Mouse (Mus musculus): ENCODE results near the gene Ralgapa2. TPM values are rescaled to one million over a fixed set of nuclear protein-coding genes. Genes with fewer than 3 reads are reported as not detected.

Gene Ralgapa2
- polyA plus RNA-seq, 1 experiment from 2014 or later: 7.8 TPM

DNA sequence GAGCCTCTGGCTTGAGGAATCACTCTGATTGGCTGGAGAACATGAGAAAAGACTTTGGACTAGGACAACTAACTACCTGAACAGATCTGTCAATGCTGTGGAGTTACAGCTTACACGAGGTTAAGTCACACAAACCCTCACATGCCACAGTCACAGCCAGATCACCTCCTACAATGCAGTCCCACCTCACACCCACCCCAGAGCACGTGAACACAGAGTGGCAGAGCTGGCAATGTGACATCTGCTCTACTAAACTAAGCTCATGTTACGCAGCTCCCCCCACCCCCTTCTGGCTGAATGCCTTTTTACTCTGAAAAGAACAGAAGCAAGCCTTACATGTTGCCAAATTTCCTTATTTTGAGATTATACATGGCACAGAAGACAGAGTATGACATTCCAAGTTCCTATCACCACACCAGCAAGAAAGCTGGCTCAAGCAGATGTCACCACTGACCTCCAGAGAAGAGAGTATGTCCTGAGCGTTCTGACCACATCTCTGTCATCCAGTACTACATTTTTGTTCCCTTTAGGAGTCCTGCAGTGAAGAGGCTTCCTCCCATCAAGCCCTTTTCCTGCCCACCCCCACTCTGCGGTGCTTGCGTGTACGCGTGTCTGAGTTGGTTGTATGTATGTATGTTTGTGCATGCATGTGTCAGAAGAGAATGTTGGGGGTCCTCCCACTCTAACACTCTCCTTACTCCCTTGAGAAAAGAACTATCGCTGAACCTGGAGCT lies 9.4 kb downstream of the Ralgapa2 start:
- no peak overlapping the region for H3K4me2 ChIP-seq (ENCODE audit: low read depth, low read length)
- peak; percentile 46; the same call in 1 of the 2 replicates for ATAC-seq
- H3K36me3 ChIP-seq (ENCODE audit: control insufficient read depth, insufficient read depth, low read length): no peaks in the 10 kb centered on the region
- peaks cover 20% of the 10 kb centered on the region for H3K4me1 ChIP-seq (ENCODE audit: control insufficient read depth, insufficient read depth, low read length)
- H3K27ac ChIP-seq (ENCODE audit: low read length): peak overlapping the region; percentile 13; the same call in 1 of the 2 replicates
- H3K4me3 ChIP-seq (ENCODE audit: low read length): no peak overlapping the region
- no peaks in the 10 kb centered on the region for H3K9me3 ChIP-seq (ENCODE audit: control insufficient read depth, low read length)
- no peak overlapping the region for H3K9ac ChIP-seq (ENCODE audit: low read depth, low read length)
- H3K27me3 ChIP-seq (replicated peaks; ENCODE audit: control insufficient read depth, insufficient read depth, low read length): no peaks in the 10 kb centered on the region
- 69% methylated on average over 9 of the region's 9 CpGs for WGBS

DNA sequence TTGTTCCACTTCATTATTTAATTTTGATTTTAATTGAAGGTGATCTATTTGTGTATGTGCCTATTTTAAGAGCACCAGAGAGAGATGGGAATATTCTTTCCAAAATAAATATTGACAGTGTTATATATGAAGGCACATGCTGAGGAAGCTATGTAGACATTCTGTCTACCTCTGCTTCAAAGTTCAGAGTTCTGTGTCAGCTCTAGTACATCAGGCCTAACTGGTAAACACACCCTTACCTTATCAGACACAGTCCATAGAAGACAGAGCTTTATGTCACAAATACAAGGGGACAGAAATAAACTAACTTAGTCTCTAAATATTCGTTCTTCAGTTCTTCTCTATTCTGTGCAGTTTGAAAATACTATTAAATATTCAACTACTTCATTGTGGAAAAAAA lies 12.1 kb downstream of the Ralgapa2 start:
- Histone ChIP-seq H3K9ac (ENCODE audit: low read depth, low read length) (no peak overlapping the region), H3K27ac (ENCODE audit: low read length) (no peak overlapping the region), H3K9me3 (ENCODE audit: control insufficient read depth, low read length) (no peaks in the 10 kb centered on the region), H3K4me3 (ENCODE audit: low read length) (no peak overlapping the region), H3K4me1 (ENCODE audit: control insufficient read depth, insufficient read depth, low read length) (peaks cover 23% of the 10 kb centered on the region), H3K4me2 (ENCODE audit: low read depth, low read length) (no peak overlapping the region), H3K27me3 (replicated peaks; ENCODE audit: control insufficient read depth, insufficient read depth, low read length) (no peaks in the 10 kb centered on the region), H3K36me3 (ENCODE audit: control insufficient read depth, insufficient read depth, low read length) (no peaks in the 10 kb centered on the region)
- WGBS: 77% methylated on average over 1 of the region's 1 CpGs
- ATAC-seq: no peak

DNA sequence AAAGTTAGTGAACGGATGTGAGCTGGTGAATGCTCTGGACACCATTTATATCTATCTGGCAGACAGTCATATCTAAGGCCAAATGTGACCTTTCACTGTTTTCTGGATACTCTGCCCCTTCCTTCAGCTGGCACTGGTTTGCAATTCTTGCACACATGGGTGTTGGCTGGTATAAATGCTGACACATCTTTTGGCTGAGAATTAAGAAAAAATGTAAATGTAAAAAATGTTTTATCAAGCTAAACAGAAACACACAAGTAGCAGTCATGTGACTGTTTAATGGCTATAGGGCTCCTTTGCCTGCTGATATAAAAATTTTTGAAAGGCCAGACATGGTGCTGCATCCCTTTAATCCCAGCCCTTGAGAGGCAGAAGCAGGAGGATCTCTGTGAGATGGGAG lies 13.0 kb downstream of the Ralgapa2 start:
- Histone ChIP-seq H3K4me3 (ENCODE audit: low read length) (no peak overlapping the region), H3K27ac (ENCODE audit: low read length) (no peak overlapping the region), H3K27me3 (replicated peaks; ENCODE audit: control insufficient read depth, insufficient read depth, low read length) (no peaks in the 10 kb centered on the region), H3K9me3 (ENCODE audit: control insufficient read depth, low read length) (no peaks in the 10 kb centered on the region), H3K4me1 (ENCODE audit: control insufficient read depth, insufficient read depth, low read length) (peaks cover 23% of the 10 kb centered on the region), H3K4me2 (ENCODE audit: low read depth, low read length) (no peak overlapping the region), H3K9ac (ENCODE audit: low read depth, low read length) (no peak overlapping the region), H3K36me3 (ENCODE audit: control insufficient read depth, insufficient read depth, low read length) (no peaks in the 10 kb centered on the region)
- no peak for ATAC-seq
- 86% methylated on average over 1 of the region's 1 CpGs for WGBS

DNA sequence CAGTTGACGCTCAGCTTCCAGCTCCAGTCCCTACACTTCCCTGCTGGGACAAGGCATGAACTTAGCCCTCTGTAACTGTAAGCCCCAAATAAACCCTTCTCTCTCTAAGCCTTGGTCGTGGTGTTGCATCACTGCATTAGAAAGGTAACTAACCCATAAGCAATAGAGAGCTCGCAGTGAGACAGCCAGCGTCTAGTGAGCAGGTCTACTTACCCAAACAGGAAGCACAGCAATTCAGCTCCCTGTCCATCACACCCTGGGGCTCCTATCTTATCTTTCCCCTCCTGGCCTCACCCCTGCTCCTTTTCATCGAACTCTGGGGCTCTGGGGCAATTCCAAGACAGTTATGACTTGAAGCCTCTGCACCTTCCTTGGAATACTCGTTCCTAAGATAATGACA lies 13.8 kb downstream of the Ralgapa2 start:
- Histone ChIP-seq H3K36me3 (ENCODE audit: control insufficient read depth, insufficient read depth, low read length) (no peaks in the 10 kb centered on the region), H3K9me3 (ENCODE audit: control insufficient read depth, low read length) (no peaks in the 10 kb centered on the region), H3K9ac (ENCODE audit: low read depth, low read length) (no peak overlapping the region), H3K4me2 (ENCODE audit: low read depth, low read length) (no peak overlapping the region), H3K27ac (ENCODE audit: low read length) (peak overlapping the region; percentile 51; the same call in 1 of the 2 replicates), H3K27me3 (replicated peaks; ENCODE audit: control insufficient read depth, insufficient read depth, low read length) (no peaks in the 10 kb centered on the region), H3K4me3 (ENCODE audit: low read length) (no peak overlapping the region), H3K4me1 (ENCODE audit: control insufficient read depth, insufficient read depth, low read length) (peaks cover 19% of the 10 kb centered on the region)
- ATAC-seq: peak; percentile 86
- WGBS: 55% methylated on average over 6 of the region's 6 CpGs

DNA sequence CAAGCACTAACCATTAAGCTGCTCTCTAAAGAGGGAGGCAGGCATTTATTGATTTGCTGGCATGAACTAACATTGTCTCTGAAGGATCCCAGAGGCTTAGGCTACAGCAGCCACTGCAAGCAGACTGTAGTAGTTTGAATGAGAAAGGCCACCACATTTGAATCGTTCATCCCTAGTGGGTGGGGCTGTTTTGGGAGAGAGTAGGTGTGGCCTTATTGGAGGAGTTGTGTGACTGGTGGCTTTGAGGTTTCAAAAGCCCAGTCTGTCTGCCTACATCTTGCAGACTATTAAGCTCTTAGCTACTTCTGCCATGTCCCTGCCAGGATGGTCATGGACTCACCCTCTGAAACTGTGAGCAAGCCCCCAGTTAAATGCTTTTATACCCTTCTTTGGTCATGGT lies 15.1 kb downstream of the Ralgapa2 start:
- Histone ChIP-seq H3K4me2 (ENCODE audit: low read depth, low read length) (no peak overlapping the region), H3K9ac (ENCODE audit: low read depth, low read length) (no peak overlapping the region), H3K4me3 (ENCODE audit: low read length) (no peak overlapping the region), H3K27me3 (replicated peaks; ENCODE audit: control insufficient read depth, insufficient read depth, low read length) (no peaks in the 10 kb centered on the region), H3K9me3 (ENCODE audit: control insufficient read depth, low read length) (no peaks in the 10 kb centered on the region), H3K4me1 (ENCODE audit: control insufficient read depth, insufficient read depth, low read length) (peaks cover 9% of the 10 kb centered on the region; the same call in 1 of the 2 replicates), H3K36me3 (ENCODE audit: control insufficient read depth, insufficient read depth, low read length) (no peaks in the 10 kb centered on the region), H3K27ac (ENCODE audit: low read length) (no peak overlapping the region)
- no peak for ATAC-seq
- 44% methylated on average over 1 of the region's 1 CpGs for WGBS

DNA sequence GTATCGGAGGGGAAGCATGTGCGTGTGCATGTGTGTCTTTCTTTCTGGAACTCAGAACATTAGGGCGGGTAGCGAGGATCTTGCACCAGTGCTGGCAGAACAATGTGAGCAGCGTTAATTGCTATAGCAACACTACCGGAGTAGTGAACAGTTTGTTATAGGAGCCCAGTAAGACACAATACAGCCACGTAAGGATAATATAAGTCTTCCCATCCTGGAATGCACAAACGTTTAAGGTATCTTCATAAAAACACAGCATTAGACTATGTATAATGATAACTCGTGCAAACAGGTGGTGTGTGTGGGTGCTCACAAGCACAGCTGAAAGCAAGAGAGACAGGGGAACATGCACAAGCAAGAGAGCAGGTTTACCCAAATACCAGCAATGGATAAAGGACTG lies 16.4 kb downstream of the Ralgapa2 start:
- Histone ChIP-seq H3K4me3 (ENCODE audit: low read length) (no peak overlapping the region), H3K9me3 (ENCODE audit: control insufficient read depth, low read length) (no peaks in the 10 kb centered on the region), H3K27me3 (replicated peaks; ENCODE audit: control insufficient read depth, insufficient read depth, low read length) (no peaks in the 10 kb centered on the region), H3K4me1 (ENCODE audit: control insufficient read depth, insufficient read depth, low read length) (peaks cover 9% of the 10 kb centered on the region; the same call in 1 of the 2 replicates), H3K4me2 (ENCODE audit: low read depth, low read length) (no peak overlapping the region), H3K9ac (ENCODE audit: low read depth, low read length) (no peak overlapping the region), H3K36me3 (ENCODE audit: control insufficient read depth, insufficient read depth, low read length) (no peaks in the 10 kb centered on the region), H3K27ac (ENCODE audit: low read length) (no peak overlapping the region)
- no peak for ATAC-seq
- WGBS: 78% methylated on average over 9 of the region's 9 CpGs

DNA sequence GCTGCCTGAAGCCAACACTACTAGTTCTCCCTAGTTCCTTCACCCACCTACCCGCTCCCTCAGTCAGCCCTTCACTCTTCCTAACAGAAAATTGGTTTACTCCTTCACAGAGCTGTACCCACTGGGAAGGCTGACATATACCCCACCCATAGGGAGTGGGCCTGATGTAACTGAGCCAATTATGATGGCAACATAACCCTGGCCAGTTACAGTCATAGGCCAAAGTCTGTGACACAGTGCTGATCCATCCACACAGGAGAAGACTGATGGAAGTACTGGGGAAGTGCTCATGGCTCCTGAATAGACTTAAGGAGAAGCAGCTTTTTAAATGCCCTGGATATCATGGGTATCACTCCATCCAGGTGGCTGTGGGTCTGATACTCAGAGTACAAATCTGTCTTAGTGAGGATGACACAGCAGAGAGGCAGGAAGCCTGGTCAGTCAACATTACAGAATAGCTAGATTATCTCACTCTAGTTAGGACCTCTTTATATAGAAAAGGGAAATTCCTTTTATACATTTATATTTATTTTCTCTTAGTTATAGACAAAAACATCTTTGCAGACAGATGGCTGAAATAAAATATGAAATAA lies 18.7 kb downstream of the Ralgapa2 start:
- H3K4me3 ChIP-seq (ENCODE audit: low read length): no peak overlapping the region
- H3K4me1 ChIP-seq (ENCODE audit: control insufficient read depth, insufficient read depth, low read length): peaks cover 7% of the 10 kb centered on the region; the same call in 1 of the 2 replicates
- 94% methylated on average over 1 of the region's 1 CpGs for WGBS
- ATAC-seq: no peak
- no peak overlapping the region for H3K4me2 ChIP-seq (ENCODE audit: low read depth, low read length)
- no peak overlapping the region for H3K27ac ChIP-seq (ENCODE audit: low read length)
- H3K9ac ChIP-seq (ENCODE audit: low read depth, low read length): no peak overlapping the region
- no peaks in the 10 kb centered on the region for H3K27me3 ChIP-seq (replicated peaks; ENCODE audit: control insufficient read depth, insufficient read depth, low read length)
- H3K36me3 ChIP-seq (ENCODE audit: control insufficient read depth, insufficient read depth, low read length): no peaks in the 10 kb centered on the region
- H3K9me3 ChIP-seq (ENCODE audit: control insufficient read depth, low read length): no peaks in the 10 kb centered on the region

DNA sequence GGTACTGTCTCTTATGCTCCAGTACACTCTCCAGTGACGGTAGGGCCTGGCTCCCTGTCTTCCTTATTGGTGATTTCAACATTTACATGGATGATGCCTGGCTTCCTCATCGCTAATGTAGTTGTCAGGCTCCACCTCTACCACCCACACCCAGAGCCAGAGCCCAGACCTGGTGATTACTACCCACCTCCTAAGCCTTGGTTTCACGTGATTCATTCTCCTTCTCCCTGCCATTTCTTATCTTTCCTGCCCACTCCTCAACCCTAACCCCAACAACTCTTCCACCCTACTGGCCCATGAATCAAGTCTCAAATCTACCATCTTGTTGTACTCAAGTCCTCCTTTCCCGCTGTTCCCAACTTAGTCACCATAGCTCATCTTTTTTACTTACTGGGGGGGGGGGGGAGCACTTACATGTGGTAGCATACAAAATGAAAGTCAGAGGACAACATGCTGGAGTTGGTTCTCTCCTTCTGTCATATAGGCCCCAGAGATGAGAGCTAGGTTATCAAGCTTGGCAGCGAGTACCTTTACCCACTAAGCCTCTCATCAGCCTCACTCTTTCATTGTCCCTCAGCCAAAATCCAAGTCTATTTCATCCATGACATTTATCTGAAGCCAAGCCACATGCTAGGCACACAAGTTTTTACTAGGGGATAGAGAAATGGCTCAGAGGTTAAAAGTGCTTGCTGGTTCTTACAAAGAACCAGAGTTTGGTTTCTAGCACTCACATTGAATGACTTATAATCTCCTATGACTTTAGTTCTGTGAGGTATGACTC lies 20.1 kb downstream of the Ralgapa2 start:
- H3K36me3 ChIP-seq (ENCODE audit: control insufficient read depth, insufficient read depth, low read length): no peaks in the 10 kb centered on the region
- no peaks in the 10 kb centered on the region for H3K9me3 ChIP-seq (ENCODE audit: control insufficient read depth, low read length)
- ATAC-seq: no peak
- 93% methylated on average over 5 of the region's 5 CpGs for WGBS
- no peaks in the 10 kb centered on the region for H3K27me3 ChIP-seq (replicated peaks; ENCODE audit: control insufficient read depth, insufficient read depth, low read length)
- H3K9ac ChIP-seq (ENCODE audit: low read depth, low read length): no peak overlapping the region
- H3K4me1 ChIP-seq (ENCODE audit: control insufficient read depth, insufficient read depth, low read length): 0 out of 2 replicates have a peak, but pooled peaks cover 7% of the 10 kb centered on the region
- H3K27ac ChIP-seq (ENCODE audit: low read length): no peak overlapping the region
- H3K4me2 ChIP-seq (ENCODE audit: low read depth, low read length): no peak overlapping the region
- no peak overlapping the region for H3K4me3 ChIP-seq (ENCODE audit: low read length)

DNA sequence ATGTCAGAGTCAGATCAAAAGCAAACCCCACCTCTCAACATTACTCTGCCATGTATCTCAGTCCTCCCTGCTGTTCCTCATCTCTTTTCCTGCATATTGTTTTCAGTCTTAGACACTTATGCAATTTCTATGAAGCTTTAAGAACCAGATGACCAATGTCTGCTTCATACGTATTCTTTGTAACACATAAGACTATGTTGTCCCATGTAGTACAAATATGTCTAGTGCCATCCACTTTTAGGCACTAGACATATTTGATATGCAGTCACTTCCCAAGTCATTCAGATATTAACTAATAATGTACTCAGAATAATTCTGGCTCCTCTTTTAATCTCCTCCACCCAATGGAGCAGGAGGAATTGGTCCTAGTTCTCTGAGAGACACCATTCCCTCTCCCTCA lies 21.2 kb downstream of the Ralgapa2 start:
- Histone ChIP-seq H3K4me3 (ENCODE audit: low read length) (no peak overlapping the region), H3K9me3 (ENCODE audit: control insufficient read depth, low read length) (no peaks in the 10 kb centered on the region), H3K27me3 (replicated peaks; ENCODE audit: control insufficient read depth, insufficient read depth, low read length) (no peaks in the 10 kb centered on the region), H3K4me1 (ENCODE audit: control insufficient read depth, insufficient read depth, low read length) (0 out of 2 replicates have a peak, but pooled peaks cover 13% of the 10 kb centered on the region), H3K4me2 (ENCODE audit: low read depth, low read length) (no peak overlapping the region), H3K36me3 (ENCODE audit: control insufficient read depth, insufficient read depth, low read length) (no peaks in the 10 kb centered on the region), H3K9ac (ENCODE audit: low read depth, low read length) (no peak overlapping the region), H3K27ac (ENCODE audit: low read length) (no peak overlapping the region)
- ATAC-seq: no peak
- 89% methylated on average over 1 of the region's 1 CpGs for WGBS
